Mouse (Mus musculus) heart, postnatal 0 days (tissue): ENCODE measurements around the gene Fam131b. TPM values are rescaled to one million over a fixed set of nuclear protein-coding genes. Genes with fewer than 3 reads are reported as not detected.

Experiments used
- ATAC-seq: fragments of 200-750 bp; cut with Nextera tagmentation; 2 replicates; pipeline ENCODE4 v1.8.0; 2017; ENCODE audit warnings: low read depth, moderate number of reproducible peaks, moderate library complexity; ENCODE audit not compliant: insufficient read depth
- DNase-seq: peaks from one replicate; pipeline ENCODE4 v3.0.0-alpha.2; 2016; ENCODE audit warnings: low spot score
- H3K27ac ChIP-seq: fragments of 300-500 bp; sonication (generic); 2 replicates; pipeline ENCODE4 v1.5.1; 2014; ENCODE audit warnings: low read depth, mild to moderate bottlenecking
- H3K27me3 ChIP-seq: fragments of 300-500 bp; sonication (generic); 2 replicates; pipeline ENCODE4 v1.6.1; 2014; ENCODE audit warnings: low read length, mixed read lengths; ENCODE audit not compliant: control insufficient read depth, insufficient read depth
- H3K36me3 ChIP-seq: fragments of 300-500 bp; sonication (generic); replicated peaks from 2 replicates; pipeline ENCODE4 v1.6.1; 2014; ENCODE audit warnings: low read length, mixed read lengths; ENCODE audit not compliant: control insufficient read depth, insufficient read depth
- H3K4me1 ChIP-seq: fragments of 300-500 bp; sonication (generic); 2 replicates; pipeline ENCODE4 v1.6.1; 2014; ENCODE audit warnings: antibody characterized with exemption; ENCODE audit not compliant: control insufficient read depth, insufficient read depth
- H3K4me2 ChIP-seq: fragments of 300-500 bp; sonication (generic); 2 replicates; pipeline ENCODE4 v1.6.1; 2014; ENCODE audit warnings: low read depth, mild to moderate bottlenecking, low read length, moderate library complexity
- H3K4me3 ChIP-seq: fragments of 300-500 bp; sonication (generic); 2 replicates; pipeline ENCODE4 v1.5.1; 2014; ENCODE audit warnings: low read depth, low read length
- H3K9ac ChIP-seq: fragments of 300-500 bp; sonication (generic); replicated peaks from 2 replicates; pipeline ENCODE4 v1.6.1; 2014; ENCODE audit warnings: low read depth, low read length, mixed read lengths
- H3K9me3 ChIP-seq: fragments of 300-500 bp; sonication (generic); replicated peaks from 2 replicates; pipeline ENCODE4 v1.6.1; 2016; ENCODE audit warnings: low read length; ENCODE audit not compliant: control insufficient read depth
- CTCF ChIP-seq: IDR thresholded peaks from 2 replicates; pipeline ENCODE4 v1.5.1; 2016; ENCODE audit warnings: antibody characterized with exemption, control low read depth, low read depth
- EP300 ChIP-seq: IDR thresholded peaks from 2 replicates; pipeline ENCODE4 v1.6.1; 2016; ENCODE audit warnings: antibody characterized with exemption, low read depth
- WGBS: fragments of 180-500 bp; shearing (Covaris S2); extraction: QIAGEN DNeasy Blood & Tissue Kit; methylation state at CpG from one replicate; pipeline ENCODE4 v1.1.7; 2014; 5-methylcytosine and 5-hydroxymethylcytosine counted together
- polyA plus RNA-seq: library from polyadenylated mRNA; unstranded; fragments of >200 nt; fragmentation: Nextera tagmentation; extraction: Ambion mirVana; gene quantifications from 2 replicates; pipeline ENCODE4 v1.2.1, GENCODE M21; 2015
- total RNA-seq: library from RNA; depleted of rRNA; stranded (reverse); fragments of >200 nt; gene quantifications from 2 replicates; pipeline ENCODE4 v1.2.3, GENCODE M21; 2014; ENCODE audit warnings: low replicate concordance

Gene Fam131b
- total and polyA plus RNA-seq, 2 experiments from 2014 or later = 0.08 to 0.88 TPM

- WGBS = 16% methylated on average over 11 of the region's 11 CpGs
- Histone ChIP-seq H3K4me3 (peak overlapping the region; percentile 93; the same call in 1 of the 2 replicates), H3K4me1 (peaks cover 62% of the 10 kb centered on the region), H3K27ac (peak overlapping the region; percentile 97), H3K36me3 (peaks cover 56% of the 10 kb centered on the region), H3K27me3 (no peaks in the 10 kb centered on the region), H3K9me3 (no peaks in the 10 kb centered on the region), H3K4me2 (peak overlapping the region; percentile 92), H3K9ac (no peak overlapping the region; the same call in 1 of the 2 replicates)
- no peak for ATAC-seq
- no peak for TF ChIP-seq EP300
- TF ChIP-seq CTCF = no peak
- peak; percentile 60 for DNase-seq
Observed at GRCm38 (mm10) chr6:42354076-42355019, 29.9 kb upstream of the Fam131b start.

DNA sequence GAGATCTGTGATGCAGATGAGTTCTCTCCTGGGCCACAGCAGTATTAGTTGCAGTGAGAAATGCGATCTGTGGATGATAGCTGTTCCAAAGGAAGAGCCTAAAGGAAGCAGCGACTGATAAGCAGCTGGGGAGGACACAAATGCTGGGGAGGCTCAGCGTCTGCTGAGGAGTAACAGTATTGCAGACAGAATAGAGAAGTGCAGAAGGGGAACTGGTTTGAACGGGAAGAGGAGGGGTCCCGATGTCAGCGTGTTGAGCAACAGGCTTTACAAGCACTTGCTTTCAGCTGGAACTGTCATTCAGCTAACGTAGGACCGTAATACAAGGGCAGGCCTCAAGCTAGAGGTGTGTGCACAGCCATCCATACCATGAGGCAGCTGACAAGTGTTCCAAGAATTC, 28.7 kb upstream of the Fam131b start:
- peaks cover 54% of the 10 kb centered on the region for H3K4me1 ChIP-seq
- no peaks in the 10 kb centered on the region for H3K9me3 ChIP-seq
- H3K9ac ChIP-seq = 0 out of 2 replicates have a peak overlapping the region, but pooled peaks have one; percentile 15
- H3K27me3 ChIP-seq = no peaks in the 10 kb centered on the region
- DNase-seq (no peak), ATAC-seq (no peak)
- 38% methylated on average over 8 of the region's 8 CpGs for WGBS
- H3K27ac ChIP-seq = peak overlapping the region; percentile 97
- peak overlapping the region; percentile 93 for H3K4me3 ChIP-seq
- peaks cover 44% of the 10 kb centered on the region for H3K36me3 ChIP-seq
- peak overlapping the region; percentile 92 for H3K4me2 ChIP-seq
- TF ChIP-seq EP300 (no peak), CTCF (no peak)

- no peaks in the 10 kb centered on the region for H3K27me3 ChIP-seq
- 78% methylated on average over 1 of the region's 1 CpGs for WGBS
- TF ChIP-seq EP300 (no peak), CTCF (no peak)
- H3K4me3 ChIP-seq = peak overlapping the region; percentile 93
- H3K27ac ChIP-seq = peak overlapping the region; percentile 97
- H3K36me3 ChIP-seq = peaks cover 37% of the 10 kb centered on the region
- H3K4me1 ChIP-seq = peaks cover 54% of the 10 kb centered on the region
- H3K9me3 ChIP-seq = no peaks in the 10 kb centered on the region
- ATAC-seq (no peak), DNase-seq (no peak)
- peak overlapping the region; percentile 92 for H3K4me2 ChIP-seq
- H3K9ac ChIP-seq = 0 out of 2 replicates have a peak overlapping the region, but pooled peaks have one; percentile 91
Observed at GRCm38 (mm10) chr6:42352486-42352846, 28.0 kb upstream of the Fam131b start.

GRCm38 (mm10) chr6:42351776-42352485, 27.5 kb upstream of the Fam131b start:
- no peak for TF ChIP-seq CTCF
- no peak for TF ChIP-seq EP300
- peak overlapping the region; percentile 91 for H3K9ac ChIP-seq
- H3K4me2 ChIP-seq = peak overlapping the region; percentile 92
- peaks cover 54% of the 10 kb centered on the region for H3K4me1 ChIP-seq
- H3K9me3 ChIP-seq = no peaks in the 10 kb centered on the region
- H3K4me3 ChIP-seq = peak overlapping the region; percentile 93
- DNase-seq (no peak), ATAC-seq (no peak)
- no peaks in the 10 kb centered on the region for H3K27me3 ChIP-seq
- peak overlapping the region; percentile 97 for H3K27ac ChIP-seq
- 25% methylated on average over 7 of the region's 7 CpGs for WGBS
- peaks cover 32% of the 10 kb centered on the region for H3K36me3 ChIP-seq

GRCm38 (mm10) chr6:42350968-42351775, 26.7 kb upstream of the Fam131b start:
- Histone ChIP-seq H3K36me3 (peaks cover 24% of the 10 kb centered on the region), H3K9ac (peak overlapping the region; percentile 91), H3K27ac (peak overlapping the region; percentile 97), H3K27me3 (no peaks in the 10 kb centered on the region), H3K4me2 (peak overlapping the region; percentile 92), H3K4me1 (peaks cover 50% of the 10 kb centered on the region), H3K4me3 (peak overlapping the region; percentile 93), H3K9me3 (no peaks in the 10 kb centered on the region)
- DNase-seq (no peak), ATAC-seq (no peak)
- 22% methylated on average over 12 of the region's 13 CpGs for WGBS
- TF ChIP-seq CTCF (no peak), EP300 (no peak)
